Mouse (Mus musculus): Measurements from ENCODE around the gene D430041D05Rik. TPM values are rescaled to one million over a fixed set of nuclear protein-coding genes. Genes with fewer than 3 reads are reported as not detected.
A peak's percentile ranks its signal among the peaks of the same experiment; 100 is the strongest.

The D430041D05Rik gene
- polyA plus RNA-seq, 1 experiment from 2014 or later = 1.7 TPM

DNA sequence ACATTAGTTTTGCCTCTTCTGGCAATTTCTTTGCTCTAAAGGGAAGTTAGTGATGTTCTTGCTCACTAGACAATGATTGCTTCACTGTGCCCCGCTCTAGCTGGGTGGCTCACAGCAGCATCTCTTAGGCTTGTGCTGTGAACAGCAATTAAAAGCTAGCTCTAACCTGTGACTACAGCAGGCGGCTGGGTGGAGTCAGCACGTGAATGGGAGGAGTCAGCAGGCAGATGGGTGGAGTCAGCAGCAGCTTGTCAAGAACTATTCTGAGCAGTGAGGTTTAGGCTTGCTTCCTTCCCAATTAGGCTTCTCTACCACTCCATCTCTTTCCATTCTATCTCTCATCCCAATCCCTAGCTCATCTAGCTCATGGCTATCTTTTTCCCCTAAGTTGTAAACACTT is 213.5 kb downstream of the D430041D05Rik start:
- H3K27ac ChIP-seq = no peak overlapping the region
- H3K36me3 ChIP-seq = no peaks in the 10 kb centered on the region
- no peaks in the 10 kb centered on the region for H3K9me3 ChIP-seq
- no peaks in the 10 kb centered on the region for H3K27me3 ChIP-seq (ENCODE audit: insufficient read depth, poor library complexity, severe bottlenecking)
- no peak for DNase-seq (ENCODE audit: low spot score)
- WGBS = 45% methylated on average over 3 of the region's 3 CpGs
- no peak overlapping the region for H3K4me3 ChIP-seq
- H3K4me1 ChIP-seq (replicated peaks) = 0 out of 2 replicates have a peak, but pooled peaks cover 10% of the 10 kb centered on the region

DNA sequence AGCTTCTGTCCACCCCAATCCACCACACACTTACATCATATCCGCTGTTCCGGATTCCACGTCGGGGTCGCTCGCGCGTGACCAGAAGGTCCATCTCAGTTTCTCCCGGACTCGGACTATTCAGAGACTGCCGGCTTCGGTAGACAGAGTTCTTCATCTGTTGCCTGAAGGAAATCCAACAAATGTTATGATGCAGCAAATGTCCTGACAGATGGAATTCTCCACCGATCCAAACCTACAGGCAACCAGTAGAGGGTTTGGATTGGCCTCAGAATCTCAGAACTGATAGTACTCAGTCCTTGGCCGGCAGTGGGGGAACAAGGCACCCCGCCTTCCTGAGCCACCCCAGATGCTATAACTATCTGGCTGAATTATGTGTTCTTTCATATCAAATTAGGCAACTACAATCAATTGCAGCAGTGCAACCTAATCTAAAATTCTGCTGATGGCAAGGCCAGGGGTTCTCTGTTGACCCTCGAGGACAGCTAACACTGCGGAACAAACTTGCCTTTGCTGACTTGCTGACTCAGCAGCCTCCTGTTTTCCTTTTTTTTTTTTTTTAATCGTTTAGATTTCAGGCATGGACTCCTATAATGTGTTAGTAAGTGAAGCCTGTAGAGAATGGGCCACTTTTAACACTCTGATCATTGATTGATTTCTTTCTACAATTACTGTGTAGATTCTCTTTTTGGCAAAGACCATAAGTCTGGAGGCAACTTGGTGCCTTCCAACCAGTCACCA is 218.2 kb downstream of the D430041D05Rik start:
- no peaks in the 10 kb centered on the region for H3K36me3 ChIP-seq
- 0 out of 2 replicates have a peak, but pooled peaks cover 2% of the 10 kb centered on the region for H3K4me1 ChIP-seq (replicated peaks)
- no peak for DNase-seq (ENCODE audit: low spot score)
- no peaks in the 10 kb centered on the region for H3K27me3 ChIP-seq (ENCODE audit: insufficient read depth, poor library complexity, severe bottlenecking)
- no peaks in the 10 kb centered on the region for H3K9me3 ChIP-seq
- no peak overlapping the region for H3K27ac ChIP-seq
- 92% methylated on average over 18 of the region's 18 CpGs for WGBS
- no peak overlapping the region for H3K4me3 ChIP-seq

DNA sequence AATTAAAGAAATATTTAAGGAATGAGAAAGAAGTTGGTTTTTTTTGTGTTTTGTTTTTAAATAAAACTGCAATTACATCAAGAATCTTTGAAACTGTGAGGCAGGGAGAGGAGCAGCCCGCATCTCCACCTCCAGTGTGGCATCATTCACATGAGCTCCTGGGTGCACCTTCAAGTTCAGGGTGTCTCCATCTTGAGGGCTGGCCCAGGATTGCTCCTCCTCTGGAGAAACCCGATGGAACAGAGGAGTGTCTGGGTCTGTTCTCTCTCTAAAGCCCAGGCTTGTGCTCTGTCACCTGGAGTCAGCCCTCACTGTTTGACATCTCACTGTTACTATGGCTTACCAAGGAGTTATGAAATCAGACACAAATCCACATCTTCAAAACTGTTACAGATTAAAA is 219.1 kb downstream of the D430041D05Rik start:
- Histone ChIP-seq H3K9me3 (no peaks in the 10 kb centered on the region), H3K4me1 (replicated peaks) (0 out of 2 replicates have a peak, but pooled peaks cover 2% of the 10 kb centered on the region), H3K36me3 (no peaks in the 10 kb centered on the region), H3K4me3 (no peak overlapping the region), H3K27ac (no peak overlapping the region), H3K27me3 (ENCODE audit: insufficient read depth, poor library complexity, severe bottlenecking) (no peaks in the 10 kb centered on the region)
- DNase-seq (ENCODE audit: low spot score) = no peak
- WGBS = 75% methylated on average over 2 of the region's 2 CpGs

DNA sequence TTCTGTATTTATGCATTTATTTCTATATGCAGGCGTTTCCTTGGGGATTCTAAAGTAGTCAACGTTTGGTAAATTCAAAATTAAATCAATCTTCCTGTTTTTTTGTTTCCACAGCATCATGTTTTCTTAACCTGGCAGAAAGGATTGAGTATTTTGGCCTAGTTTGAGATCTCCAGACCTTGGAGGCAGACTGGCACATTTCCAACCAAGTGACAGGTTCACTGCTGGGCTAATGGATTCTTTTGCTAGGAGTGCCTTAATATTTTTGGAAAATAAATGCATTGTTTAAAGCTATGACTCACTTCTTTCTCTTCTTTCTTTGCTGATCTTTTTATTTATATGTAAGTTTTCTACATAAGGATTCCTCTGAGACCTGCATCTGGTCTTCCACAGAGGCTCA is 222.0 kb downstream of the D430041D05Rik start:
- Histone ChIP-seq H3K9me3 (no peaks in the 10 kb centered on the region), H3K27ac (no peak overlapping the region), H3K27me3 (ENCODE audit: insufficient read depth, poor library complexity, severe bottlenecking) (no peaks in the 10 kb centered on the region), H3K4me3 (no peak overlapping the region), H3K4me1 (replicated peaks) (no peaks in the 10 kb centered on the region), H3K36me3 (no peaks in the 10 kb centered on the region)
- no peak for DNase-seq (ENCODE audit: low spot score)
- 85% methylated on average over 2 of the region's 2 CpGs for WGBS

DNA sequence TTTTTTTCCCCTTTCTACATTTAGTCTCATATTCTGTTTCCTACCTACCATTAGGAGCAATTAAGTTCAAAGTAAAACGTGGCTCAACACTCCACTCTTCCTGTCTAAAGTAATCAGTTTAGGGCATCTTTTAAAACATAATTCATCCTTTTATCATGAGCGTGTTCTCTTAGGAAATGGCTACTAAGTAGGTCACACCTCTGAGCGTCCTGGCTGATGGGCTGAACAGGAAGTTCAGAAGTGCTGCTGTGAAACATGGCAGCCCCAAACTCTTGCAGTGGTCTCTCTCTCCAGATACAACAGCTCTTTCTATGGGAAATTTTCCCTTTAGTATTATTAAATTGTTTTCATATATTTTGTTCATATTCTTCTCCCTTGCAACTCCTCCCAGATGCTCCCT is 223.7 kb downstream of the D430041D05Rik start:
- Histone ChIP-seq H3K27ac (no peak overlapping the region), H3K9me3 (no peaks in the 10 kb centered on the region), H3K36me3 (no peaks in the 10 kb centered on the region), H3K4me3 (no peak overlapping the region), H3K4me1 (replicated peaks) (no peaks in the 10 kb centered on the region), H3K27me3 (ENCODE audit: insufficient read depth, poor library complexity, severe bottlenecking) (no peaks in the 10 kb centered on the region)
- WGBS = 74% methylated on average over 3 of the region's 3 CpGs
- DNase-seq (ENCODE audit: low spot score) = no peak

DNA sequence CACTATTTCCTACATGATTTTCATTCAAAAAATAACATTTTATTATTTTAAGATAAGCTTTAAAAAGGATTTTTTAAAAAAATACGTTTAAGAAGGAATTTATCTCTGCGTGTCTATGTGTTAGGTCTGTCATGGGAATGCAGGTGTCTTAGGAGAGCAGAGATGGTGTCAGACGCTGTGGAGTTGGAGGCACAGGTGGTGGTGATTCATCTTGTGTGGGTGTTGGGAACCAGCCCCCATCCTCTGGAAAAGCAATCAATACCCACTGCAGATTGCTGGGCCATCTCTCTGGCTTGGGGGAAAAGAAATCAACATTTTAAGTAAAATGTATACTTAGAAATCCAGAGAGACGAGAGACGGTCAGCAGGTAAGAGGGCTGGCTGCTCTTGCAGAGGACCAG is 225.2 kb downstream of the D430041D05Rik start:
- 86% methylated on average over 5 of the region's 5 CpGs for WGBS
- no peaks in the 10 kb centered on the region for H3K4me1 ChIP-seq (replicated peaks)
- H3K9me3 ChIP-seq = no peaks in the 10 kb centered on the region
- no peaks in the 10 kb centered on the region for H3K27me3 ChIP-seq (ENCODE audit: insufficient read depth, poor library complexity, severe bottlenecking)
- no peak overlapping the region for H3K27ac ChIP-seq
- no peak overlapping the region for H3K4me3 ChIP-seq
- H3K36me3 ChIP-seq = no peaks in the 10 kb centered on the region
- no peak for DNase-seq (ENCODE audit: low spot score)

DNA sequence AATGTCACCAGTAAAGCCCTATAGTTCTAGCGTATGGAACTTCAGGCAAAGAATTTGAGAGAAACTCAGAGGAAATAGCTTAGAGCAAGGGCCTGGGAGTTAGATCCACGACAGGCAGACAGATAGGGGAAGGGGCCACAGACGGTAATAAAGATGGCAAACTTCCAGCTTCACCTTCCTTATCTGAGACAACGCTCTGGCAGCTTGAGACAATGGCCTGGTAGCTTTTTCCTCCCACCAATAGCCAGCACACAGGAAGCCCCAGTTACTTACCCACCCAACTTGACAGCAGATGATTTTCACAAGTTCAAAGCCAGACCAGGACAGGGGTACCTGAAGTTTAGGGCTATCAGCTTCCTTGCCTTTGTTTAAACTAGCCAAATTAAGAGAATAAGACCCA is 226.5 kb downstream of the D430041D05Rik start:
- no peaks in the 10 kb centered on the region for H3K9me3 ChIP-seq
- H3K4me3 ChIP-seq = no peak overlapping the region
- no peak overlapping the region for H3K27ac ChIP-seq
- DNase-seq (ENCODE audit: low spot score) = no peak
- 70% methylated on average over 4 of the region's 4 CpGs for WGBS
- H3K27me3 ChIP-seq (ENCODE audit: insufficient read depth, poor library complexity, severe bottlenecking) = no peaks in the 10 kb centered on the region
- no peaks in the 10 kb centered on the region for H3K4me1 ChIP-seq (replicated peaks)
- no peaks in the 10 kb centered on the region for H3K36me3 ChIP-seq

DNA sequence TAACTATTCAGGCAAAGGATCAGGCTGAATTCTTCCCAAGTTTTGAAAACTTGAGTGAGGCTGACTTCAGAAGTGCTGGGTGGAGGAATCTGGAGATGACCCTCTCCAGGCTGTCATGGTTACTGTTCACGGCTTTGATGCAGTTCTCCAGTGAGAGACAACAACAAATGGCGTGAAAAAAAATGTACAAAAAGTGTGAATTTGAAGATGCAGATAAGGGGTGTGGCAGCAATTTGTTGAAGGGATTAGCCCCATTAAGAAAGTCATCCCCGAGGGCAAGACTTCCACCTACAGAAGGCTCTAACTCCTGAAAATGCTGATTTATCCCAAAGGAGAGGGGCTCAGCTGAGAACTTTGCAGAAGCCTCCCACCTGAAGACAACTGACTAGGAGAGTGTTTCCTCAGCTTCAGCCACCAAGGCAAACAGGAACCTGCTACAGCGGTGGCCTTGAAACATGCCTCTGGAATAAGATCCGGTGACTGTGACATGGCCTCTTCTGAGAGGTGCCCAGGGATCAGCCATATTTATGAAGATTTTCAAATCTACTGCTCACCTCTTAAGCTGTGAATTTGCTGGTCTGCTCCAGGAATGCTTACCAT is 227.5 kb downstream of the D430041D05Rik start:
- no peak for DNase-seq (ENCODE audit: low spot score)
- H3K4me1 ChIP-seq (replicated peaks) = no peaks in the 10 kb centered on the region
- no peaks in the 10 kb centered on the region for H3K9me3 ChIP-seq
- no peaks in the 10 kb centered on the region for H3K27me3 ChIP-seq (ENCODE audit: insufficient read depth, poor library complexity, severe bottlenecking)
- WGBS = 75% methylated on average over 5 of the region's 5 CpGs
- no peak overlapping the region for H3K27ac ChIP-seq
- H3K4me3 ChIP-seq = no peak overlapping the region
- H3K36me3 ChIP-seq = no peaks in the 10 kb centered on the region

DNA sequence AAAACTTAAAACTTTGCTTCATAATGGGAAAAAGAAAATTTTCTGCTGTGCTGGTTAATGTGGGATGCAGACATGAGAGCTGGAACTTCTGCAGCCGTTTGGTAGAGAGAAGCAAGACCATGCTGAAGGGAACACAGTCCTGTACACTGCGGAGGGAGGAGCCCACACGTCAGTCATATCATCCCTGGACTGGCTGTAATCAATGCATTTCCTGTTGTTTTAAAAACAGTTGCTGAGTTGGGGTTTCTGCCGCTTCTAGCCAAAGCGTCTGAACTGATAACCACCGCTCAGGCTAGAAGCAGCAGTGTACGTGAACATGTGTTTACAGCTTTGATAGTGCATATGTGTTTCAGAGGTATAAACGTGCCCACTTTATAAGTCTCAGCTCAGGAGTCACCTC is 231.2 kb downstream of the D430041D05Rik start:
- whole genome bisulfite sequencing = 89% methylated on average over 8 of the region's 8 CpGs
- H3K9me3 ChIP-seq = no peaks in the 10 kb centered on the region
- no peak overlapping the region for H3K4me3 ChIP-seq
- peaks cover 6% of the 10 kb centered on the region for H3K4me1 ChIP-seq (replicated peaks)
- H3K27me3 ChIP-seq (ENCODE audit: insufficient read depth, poor library complexity, severe bottlenecking) = no peaks in the 10 kb centered on the region
- no peak overlapping the region for H3K27ac ChIP-seq
- no peaks in the 10 kb centered on the region for H3K36me3 ChIP-seq
- no peak for DNase-seq (ENCODE audit: low spot score)

DNA sequence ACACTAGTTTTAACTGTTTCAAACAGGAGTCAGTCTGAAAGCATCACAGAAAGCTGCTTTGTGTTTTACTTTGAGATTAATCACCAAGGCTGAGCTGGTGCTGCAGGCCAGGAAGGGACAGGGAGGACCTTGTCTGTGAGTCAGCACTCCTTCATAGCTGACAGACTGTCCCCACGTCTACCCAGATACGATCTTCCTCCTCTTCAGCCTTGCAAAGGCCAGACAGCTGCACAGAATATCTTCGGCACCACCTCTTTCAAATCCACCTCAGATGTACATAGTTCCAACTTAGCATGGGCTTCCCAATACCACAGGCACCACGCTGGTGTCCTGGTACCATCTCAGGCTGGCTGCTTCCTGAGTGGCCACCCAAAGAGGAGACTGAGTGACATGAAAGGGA is 232.6 kb downstream of the D430041D05Rik start:
- H3K4me3 ChIP-seq = no peak overlapping the region
- H3K36me3 ChIP-seq = no peaks in the 10 kb centered on the region
- no peak overlapping the region for H3K27ac ChIP-seq
- H3K4me1 ChIP-seq (replicated peaks) = peaks cover 6% of the 10 kb centered on the region
- no peaks in the 10 kb centered on the region for H3K27me3 ChIP-seq (ENCODE audit: insufficient read depth, poor library complexity, severe bottlenecking)
- no peaks in the 10 kb centered on the region for H3K9me3 ChIP-seq
- DNase-seq (ENCODE audit: low spot score) = no peak
- WGBS = 88% methylated on average over 4 of the region's 4 CpGs

DNA sequence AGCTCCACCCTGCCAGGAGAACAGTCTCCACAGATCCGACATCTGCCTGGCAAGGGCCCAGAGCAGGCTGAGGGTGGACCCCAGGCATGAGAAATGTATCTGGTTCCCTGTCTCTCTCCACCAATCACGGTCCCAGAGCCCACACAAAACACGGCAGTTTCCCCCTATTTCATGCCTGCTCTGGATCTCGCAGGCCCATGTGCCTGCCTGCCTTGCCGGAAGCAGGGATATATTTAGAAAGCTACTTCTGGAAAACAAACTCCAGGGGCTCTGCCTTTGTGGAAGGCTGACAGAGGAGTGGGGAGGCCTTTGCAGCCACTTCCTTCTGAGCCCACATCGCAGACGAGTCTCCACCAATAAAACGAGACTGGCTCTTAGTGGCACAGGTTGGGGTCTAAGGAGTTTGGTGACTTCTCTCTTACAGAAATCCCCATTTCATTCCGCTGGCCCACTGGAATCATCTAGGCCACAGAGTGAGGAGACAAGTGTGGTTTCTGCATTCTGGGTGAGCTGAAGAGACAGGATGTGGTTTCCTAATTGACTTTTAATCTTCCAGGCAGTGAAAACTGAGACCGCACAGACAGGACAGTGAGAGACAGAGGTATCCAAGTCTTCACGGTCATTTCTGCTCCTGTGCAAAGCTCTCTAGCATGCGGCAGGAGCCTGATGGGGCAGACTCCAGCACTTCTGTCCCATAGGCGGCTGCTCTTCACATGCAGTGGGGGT is 233.7 kb downstream of the D430041D05Rik start:
- Histone ChIP-seq H3K4me3 (no peak overlapping the region), H3K36me3 (no peaks in the 10 kb centered on the region), H3K27ac (peak overlapping the region; percentile 62; the same call in 1 of the 2 replicates), H3K27me3 (ENCODE audit: insufficient read depth, poor library complexity, severe bottlenecking) (no peaks in the 10 kb centered on the region), H3K9me3 (no peaks in the 10 kb centered on the region), H3K4me1 (replicated peaks) (peaks cover 9% of the 10 kb centered on the region)
- peak; percentile 7 for DNase-seq (ENCODE audit: low spot score)
- WGBS = 74% methylated on average over 13 of the region's 13 CpGs

DNA sequence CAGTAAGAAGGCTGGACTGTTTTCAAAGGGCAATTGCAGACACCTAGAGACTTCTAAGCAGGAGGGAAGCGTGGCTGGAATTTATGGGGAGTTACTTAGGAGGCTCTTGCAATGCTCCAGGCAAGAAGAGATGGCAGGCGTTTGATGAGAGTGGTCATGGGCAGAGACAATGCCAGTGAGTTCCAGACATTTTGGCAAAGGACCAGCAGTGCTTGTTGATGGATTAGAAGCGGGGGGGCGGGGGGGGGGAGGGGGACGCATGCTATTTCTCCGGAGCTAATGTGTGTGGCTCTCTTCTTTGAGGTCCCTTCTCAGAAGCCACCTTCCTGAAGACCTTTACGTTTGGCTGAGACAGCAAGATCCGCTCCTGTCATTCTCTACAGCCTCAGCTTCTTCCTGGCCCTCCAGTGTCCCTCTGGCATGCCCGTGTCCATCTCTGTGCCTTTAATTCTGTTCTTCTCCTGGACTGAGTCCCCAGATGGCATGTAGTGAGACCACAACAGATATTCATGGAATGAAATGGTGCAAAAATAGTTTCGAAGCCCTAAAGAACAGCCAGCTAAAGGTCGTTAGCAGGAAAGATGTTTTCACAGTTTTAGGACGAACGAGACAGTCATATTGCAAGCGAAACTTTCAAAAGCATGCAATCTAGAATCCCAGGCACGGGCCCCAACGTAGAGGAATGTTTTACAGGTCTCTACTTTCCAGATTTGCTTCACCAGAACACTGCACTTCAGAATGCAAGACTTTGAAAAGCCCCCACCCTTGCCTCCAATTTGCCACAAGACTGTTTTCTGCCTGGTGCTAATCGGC is 234.4 kb downstream of the D430041D05Rik start:
- H3K27me3 ChIP-seq (ENCODE audit: insufficient read depth, poor library complexity, severe bottlenecking) = no peaks in the 10 kb centered on the region
- WGBS = 79% methylated on average over 17 of the region's 17 CpGs
- no peak overlapping the region for H3K4me3 ChIP-seq
- H3K36me3 ChIP-seq = no peaks in the 10 kb centered on the region
- H3K27ac ChIP-seq = peak overlapping the region; percentile 62
- peaks cover 9% of the 10 kb centered on the region for H3K4me1 ChIP-seq (replicated peaks)
- no peaks in the 10 kb centered on the region for H3K9me3 ChIP-seq
- no peak for DNase-seq (ENCODE audit: low spot score)
